Mouse (Mus musculus): ENCODE measurements at regions not wholly inside any gene's neighbourhood (a gene's known extent, or its start where the extent isn't known, plus 50 kb on each side); places are given as distances from the start of the nearest gene placed in this dataset.

DNA sequence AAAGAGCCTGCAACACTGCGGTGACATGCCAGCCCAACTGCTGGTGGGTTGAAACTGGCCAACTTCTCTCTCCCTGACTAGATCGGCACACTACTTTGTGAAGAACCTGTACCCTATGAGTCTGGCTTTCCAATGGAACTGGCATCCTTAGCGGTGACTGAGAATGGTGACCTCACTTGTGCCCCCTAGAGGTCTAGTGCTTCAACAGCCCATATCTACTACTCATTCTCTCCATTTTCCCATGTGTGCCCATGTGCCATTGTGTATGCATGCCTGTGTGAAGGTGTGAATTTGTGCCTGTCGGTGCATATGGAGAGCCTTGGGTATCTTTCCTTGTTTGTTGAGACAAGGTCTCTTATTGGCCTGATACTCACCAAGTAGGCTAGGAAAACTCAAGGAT lies 106.5 kb upstream of the Tmem260 start:
- peak; percentile 48 for TF ChIP-seq CTCF (IDR thresholded peaks at IDR 0.05)
- TF ChIP-seq POLR2A (IDR thresholded peaks at IDR 0.05; ENCODE audit: insufficient read depth, low read depth, low read length): no peak
